Mouse (Mus musculus) megakaryocyte-erythroid progenitor cell, adult 5-6 weeks (primary cell): ENCODE results near the gene Trim80. TPM values are rescaled to one million over a fixed set of nuclear protein-coding genes. Genes with fewer than 3 reads are reported as not detected.
A peak's percentile ranks its signal among the peaks of the same experiment; 100 is the strongest.
"Not testable (repeated sequence)": the region's sequence is repeated elsewhere in the genome, so short reads cannot be mapped to it uniquely, and the experiment has no call there.

Source experiments
- ATAC-seq: replicated peaks from 2 replicates; pipeline ENCODE4 v1.8.0; 2016; ENCODE audit warnings: mild to moderate bottlenecking, inconsistent platforms; ENCODE audit not compliant: severe bottlenecking, poor library complexity, low FRiP score, low TSS enrichment
- total RNA-seq, 2 experiments: library from RNA; stranded (forward) in 1 of 2; stranded (reverse) in 1 of 2; fragments of 200-1000, 215-1000 nt in 1 of 2; fragments of >200 nt in 1 of 2; fragmentation: Nextera tagmentation in 1 of 2; gene quantifications; 2 replicates each; pipeline ENCODE4 v1.2.3; 2014 to 2017

Trim80 gene
- total RNA-seq, 2 experiments from 2014 or later: not detected

DNA sequence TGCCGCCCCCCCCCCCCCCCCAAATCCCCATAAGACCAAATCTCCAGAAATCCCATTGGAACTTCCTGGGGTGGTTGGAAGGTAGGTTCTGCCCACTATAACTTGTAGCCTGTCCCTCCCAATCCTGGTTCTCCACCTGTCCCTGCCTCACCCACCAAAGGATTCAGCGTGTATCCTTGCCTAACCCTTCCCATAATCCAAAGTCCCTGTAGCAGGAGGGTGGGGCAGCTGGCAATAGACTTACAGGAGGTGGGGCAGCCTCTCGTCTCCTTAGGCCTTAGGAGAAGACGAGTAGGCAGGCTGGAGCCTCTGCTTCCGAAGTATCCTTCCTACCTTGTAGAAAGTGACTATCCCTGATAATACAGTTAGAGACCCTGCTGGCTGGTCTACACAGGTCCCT, 15.8 kb downstream of the Trim80 start:
- ATAC-seq: no peak

DNA sequence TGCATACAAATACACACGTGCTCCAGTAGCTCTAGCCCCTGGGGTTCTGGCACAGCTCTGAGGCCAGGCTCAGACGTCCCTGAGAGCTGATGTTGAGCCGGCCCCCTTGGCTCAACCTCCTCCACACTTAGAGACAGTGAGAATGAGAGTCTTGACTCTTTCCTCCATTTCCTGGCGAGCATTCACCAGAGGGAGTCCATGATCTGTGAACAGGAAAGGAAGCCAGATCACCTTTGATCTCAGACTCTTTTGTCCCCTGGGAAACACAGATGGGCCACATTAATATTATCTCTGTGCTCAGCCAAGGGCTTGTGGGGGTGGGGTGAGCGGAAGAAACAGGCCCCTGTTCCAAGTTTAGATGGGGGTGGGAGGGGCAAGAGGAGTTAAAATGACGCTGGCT, 17.1 kb downstream of the Trim80 start:
- no peak for ATAC-seq

DNA sequence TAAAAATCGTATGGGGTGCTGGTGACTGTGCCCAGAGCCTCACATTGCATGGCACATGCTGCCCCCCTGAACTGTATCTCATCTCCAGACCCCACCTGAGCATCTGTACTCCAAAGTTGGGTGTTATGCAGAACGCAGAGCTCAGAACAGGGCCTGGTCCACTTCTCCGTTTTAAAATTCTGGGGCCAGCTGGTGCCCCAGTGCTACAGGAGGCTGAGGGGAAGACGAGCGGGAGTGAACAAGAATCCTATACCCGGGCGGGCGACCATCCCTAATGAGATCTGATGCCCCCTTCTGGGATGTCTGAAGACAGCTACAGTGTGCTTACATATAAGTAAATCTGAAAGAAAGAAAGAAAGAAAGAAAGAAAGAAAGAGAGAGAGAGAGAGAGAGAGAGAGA, 20.6 kb downstream of the Trim80 start:
- ATAC-seq: no peak

DNA sequence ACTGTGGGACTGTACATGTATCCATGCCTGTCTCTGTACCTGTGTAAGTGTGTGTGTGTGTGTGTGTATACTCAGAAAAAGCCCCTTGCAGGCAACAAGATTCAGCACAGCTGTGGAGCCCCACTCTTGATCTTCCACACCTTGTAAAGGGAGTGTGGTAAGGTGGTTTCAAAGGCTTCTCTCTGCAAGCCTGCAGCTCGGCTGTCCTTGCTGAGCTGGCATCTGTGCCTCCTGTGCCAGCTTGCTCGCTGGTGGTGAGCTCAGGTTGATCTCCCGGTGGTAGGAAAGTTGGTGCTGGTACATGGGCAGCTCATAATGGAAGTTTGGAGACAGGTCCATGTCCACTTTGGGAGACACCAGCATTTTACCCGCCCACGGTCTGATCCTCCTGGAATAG, 21.5 kb downstream of the Trim80 start:
- ATAC-seq: no peak

DNA sequence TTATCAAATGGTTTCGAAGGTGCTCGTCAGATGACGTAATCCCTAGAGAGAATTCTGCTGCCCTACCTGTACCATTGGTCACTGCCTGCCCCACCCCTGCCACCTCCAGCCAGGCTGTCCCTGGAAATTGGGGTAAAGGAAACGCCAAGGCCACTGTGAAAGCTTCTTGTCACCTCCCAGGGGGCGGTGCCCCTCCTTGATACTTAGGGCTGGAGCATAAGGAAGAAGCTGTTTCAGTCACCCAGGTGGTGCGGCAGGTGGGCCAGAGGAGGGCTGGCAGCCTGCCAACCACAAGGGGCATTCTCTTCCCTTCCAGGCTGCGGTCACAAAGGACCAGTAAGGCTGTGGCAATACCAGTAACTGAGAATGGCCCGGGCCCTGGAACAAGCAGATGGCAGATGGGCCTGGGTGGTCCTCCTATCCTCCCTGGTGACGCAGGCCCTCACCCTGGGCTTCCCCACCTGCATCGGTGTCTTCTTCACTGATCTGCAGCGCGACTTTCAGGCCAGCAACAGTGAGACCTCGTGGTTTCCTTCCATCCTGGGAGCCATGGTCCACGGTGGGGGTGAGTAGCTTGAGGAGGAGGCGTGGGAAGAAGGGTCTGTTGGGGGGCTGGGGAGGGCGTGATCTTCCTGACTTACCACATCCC, 22.0 kb downstream of the Trim80 start, which contains the start of gene Slc16a5:
Gene Slc16a5 (plus strand): TSS at position 232 of the 649 bp plus-strand sequence.
- ATAC-seq: no peak

DNA sequence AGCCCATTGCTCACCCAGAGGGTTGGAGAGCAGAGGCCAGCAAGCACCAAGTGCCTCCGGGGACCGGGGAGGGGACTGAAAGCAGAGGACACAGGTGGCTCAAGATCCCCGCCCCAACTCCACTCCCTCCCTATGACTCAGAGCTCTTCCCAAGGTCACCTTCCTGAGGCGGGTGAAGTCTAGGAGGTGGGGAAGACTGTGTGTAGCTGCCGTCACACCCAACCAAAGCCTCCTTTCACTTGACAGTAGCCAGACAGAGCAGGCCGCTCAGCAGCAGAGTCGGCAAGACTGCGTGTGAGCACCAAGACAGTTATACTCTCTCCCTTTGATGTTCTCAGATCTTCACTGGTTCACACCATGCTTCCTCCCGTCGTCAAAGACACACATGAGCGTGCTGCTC, 23.1 kb downstream of the Trim80 start:
- ATAC-seq: no peak

DNA sequence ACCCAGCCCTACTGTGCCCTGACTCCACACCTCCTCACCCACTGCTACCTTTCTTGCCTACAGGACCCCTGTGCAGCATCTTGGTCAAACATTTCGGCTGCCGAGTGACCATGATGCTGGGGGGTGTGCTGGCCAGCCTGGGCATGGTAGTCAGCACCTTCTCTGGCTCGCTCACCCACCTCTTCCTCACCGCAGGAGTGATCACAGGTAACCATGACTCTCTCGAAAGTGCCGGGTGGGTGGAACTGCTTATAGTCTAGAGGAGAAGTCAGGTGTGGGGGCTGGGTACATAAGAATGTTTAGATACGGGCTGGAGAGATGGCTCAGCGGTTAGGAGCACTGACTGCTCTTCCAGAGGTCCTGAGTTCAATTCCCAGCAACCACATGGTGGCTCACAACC, 24.5 kb downstream of the Trim80 start:
- ATAC-seq: no peak

DNA sequence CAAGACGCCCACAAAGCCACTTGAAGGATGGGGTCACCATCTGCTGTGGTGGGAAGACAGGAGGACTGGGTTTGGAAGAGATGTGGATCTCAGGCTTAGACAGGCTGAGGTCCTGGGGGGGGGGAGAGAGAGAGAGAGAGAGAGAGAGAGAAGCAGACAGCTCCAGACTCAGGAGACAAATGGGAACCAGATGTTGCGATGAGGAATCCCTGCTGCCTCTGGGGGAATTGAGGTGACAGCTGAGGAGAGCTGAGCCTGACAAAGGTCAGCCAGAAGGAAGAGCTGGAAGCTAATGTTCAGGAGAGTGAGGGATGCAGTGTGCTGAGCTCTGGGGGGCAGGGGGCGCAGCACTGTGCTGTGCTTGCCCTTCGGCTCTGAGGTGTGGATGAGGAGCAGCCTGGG, 26.9 kb downstream of the Trim80 start:
- no peak for ATAC-seq

DNA sequence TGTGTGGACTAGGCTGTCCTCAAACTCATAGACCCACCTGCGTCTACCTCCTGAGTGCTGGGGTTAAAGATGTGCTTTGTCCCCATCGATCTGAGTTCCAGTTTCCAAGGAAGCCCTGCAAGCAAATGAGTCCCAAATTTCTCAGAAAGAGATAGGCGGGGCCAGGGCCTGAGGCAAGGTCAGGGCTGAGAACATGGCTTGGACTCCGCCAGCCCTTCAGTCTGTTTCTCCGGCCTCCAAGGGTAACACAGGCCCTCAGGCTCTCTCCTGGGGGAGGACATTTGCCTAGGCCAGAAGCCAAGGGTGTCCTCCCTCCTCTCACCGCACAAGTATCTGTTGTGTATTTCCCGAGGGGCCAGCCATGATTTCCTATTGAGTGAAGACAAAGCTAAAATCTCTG, 31.8 kb downstream of the Trim80 start:
- ATAC-seq: no peak

DNA sequence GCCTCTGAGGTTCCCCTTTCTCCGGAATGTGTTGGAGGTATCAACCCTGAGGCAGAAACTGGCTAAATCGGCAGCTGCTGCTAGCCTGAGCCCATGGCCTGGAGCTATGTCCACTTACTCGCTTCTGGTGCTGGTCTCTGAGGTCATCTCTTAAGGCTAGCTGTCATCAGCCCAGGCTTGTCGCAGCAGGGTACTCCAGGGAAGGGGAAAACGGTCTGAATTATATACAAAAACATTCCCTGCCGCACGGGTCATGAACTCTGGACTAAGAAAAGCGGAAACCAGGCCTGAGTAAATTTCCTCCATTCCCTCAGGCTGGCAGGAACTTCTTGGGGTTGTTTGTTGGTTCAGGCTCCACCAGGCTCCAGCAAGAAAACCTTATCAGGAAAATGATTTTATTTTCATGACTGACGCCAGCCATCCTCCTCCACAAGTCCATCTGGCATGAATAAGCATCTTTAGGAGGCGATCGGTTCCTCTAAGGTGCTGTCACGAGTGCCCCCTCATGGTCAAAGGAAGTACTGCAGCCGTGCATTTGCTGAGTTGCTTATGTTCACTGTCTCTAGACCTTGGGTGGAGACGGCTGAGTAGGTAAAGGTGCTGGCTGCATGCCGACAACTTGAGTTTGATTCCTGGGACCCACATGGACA, 33.4 kb downstream of the Trim80 start:
- peak; percentile 62 for ATAC-seq

DNA sequence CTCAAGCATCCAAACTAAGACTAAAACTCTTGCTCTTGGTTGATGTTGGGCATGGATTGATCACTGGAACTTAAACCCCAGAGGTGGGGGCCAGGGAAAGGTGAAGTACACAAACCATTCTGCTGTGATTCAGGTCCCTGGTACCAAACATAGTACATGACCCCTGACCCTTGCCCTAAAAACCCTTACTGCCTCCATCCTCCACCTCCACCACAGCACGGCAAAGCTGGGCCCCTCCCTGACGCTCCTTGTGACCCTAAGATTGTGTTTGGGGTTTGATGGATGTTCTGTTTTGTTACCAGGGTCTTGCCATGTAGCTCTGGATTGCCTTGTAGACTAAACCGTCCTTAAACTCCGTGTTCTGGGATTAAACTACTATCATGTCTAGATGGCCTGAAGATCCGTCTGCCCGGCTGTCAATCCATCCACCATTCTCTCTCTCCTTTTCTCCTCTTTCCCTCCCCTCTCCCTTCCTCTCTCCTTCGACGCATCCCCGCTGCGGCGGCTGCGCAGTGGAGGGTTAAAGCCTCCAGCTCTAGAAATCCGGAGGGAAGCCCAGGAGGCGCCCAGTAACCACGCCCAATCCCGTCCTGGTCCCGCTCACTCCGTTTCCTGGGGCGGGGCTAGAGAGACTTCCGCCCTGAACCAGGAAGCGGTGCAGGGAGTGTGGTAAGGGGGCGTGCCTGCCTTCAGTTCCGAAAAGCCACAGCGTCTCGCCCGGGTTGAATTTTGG, 34.8 kb downstream of the Trim80 start, which contains the start of gene Armc7:
Gene Armc7 (plus strand): TSS at position 643 of the 733 bp plus-strand sequence.
- ATAC-seq: peak; percentile 93

DNA sequence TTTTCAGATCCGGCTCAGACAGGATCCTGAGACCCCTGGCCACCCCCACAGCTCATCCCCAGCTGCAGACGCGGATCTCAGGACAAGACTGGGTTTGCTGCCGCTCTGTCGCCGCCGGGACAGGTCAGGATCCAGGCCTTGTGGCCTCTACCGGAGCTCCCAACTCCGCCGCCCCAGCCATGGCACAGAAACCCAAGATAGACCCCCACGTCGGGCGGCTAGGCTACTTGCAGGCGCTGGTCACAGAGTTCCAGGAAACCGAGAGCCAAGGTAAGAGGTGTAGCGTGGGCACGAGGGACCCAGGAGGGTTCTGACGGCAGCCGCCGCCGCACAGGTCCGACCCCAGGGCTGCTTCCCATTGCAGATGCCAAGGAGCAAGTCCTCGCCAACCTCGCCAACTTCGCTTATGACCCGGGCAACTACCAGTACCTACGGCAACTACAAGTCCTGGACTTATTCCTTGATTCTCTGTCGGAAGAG, 35.5 kb downstream of the Trim80 start:
- ATAC-seq: peak; percentile 11; the same call in 1 of the 2 replicates

DNA sequence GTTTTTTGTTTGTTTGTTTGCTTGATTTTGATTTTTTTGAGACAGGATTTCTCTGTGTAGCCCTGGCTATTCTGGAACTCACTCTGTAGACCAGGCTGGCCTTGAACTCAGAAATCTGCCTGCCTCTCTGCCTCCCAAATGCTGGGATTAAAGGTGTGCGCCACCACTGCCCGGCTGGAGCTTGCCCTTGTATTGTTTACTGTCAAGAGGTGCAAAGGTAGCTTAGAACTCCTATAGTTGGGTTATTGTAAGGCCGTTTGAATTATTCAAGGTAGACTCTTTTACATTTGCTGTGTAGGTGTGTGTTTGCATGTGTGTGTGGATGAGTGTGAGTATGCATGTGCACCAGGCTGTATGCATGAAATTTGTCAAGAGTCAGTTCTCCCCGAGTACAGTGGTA, 36.3 kb downstream of the Trim80 start:
- ATAC-seq: not testable (repeated sequence)

DNA sequence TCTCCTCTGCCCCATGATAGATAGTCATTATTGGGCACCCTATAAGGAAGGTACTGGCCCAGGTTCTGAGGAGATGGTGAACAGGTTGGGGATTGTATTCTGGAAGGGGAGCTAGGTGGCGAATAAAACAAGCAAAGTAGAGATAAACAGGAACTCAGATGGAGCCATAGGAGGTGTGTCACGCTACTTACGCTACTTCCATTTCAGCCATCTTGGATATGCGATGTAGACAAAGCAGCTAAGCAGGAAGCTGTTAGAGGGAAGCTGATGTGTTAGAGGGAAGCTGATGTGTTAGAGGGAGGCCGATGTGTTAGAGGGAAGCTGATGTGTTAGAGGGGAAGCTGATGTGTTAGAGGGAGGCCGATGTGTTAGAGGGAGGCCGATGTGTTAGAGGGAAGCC, 37.0 kb downstream of the Trim80 start:
- ATAC-seq: not testable (repeated sequence)

DNA sequence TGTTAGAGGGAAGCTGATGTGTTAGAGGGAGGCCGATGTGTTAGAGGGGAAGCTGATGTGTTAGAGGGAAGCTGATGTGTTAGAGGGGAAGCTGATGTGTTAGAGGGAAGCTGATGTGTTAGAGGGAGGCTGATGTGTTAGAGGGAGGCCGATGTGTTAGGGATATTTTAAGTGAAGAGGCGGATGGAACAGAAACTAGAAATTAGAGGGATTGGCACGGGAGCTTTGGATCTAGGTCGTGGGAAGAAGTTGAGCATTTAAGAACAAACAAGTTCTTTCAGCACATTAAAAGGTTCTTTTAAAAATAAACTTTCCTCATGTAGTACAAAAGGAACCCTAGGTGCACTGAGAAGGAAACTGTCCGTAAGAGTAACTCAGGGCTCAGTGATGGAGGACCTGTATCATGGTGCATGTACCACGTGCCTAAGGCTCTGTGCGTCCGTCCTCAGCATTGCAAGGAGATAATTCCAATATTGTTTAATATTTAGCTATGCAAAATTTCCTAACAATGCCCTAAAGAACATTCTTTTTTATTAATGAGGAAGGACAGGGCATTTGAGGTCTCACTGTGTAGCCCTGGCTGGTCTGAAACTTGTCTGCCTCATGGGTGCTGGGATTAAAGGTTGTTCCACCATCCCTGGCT, 38.1 kb downstream of the Trim80 start:
- ATAC-seq: no peak

DNA sequence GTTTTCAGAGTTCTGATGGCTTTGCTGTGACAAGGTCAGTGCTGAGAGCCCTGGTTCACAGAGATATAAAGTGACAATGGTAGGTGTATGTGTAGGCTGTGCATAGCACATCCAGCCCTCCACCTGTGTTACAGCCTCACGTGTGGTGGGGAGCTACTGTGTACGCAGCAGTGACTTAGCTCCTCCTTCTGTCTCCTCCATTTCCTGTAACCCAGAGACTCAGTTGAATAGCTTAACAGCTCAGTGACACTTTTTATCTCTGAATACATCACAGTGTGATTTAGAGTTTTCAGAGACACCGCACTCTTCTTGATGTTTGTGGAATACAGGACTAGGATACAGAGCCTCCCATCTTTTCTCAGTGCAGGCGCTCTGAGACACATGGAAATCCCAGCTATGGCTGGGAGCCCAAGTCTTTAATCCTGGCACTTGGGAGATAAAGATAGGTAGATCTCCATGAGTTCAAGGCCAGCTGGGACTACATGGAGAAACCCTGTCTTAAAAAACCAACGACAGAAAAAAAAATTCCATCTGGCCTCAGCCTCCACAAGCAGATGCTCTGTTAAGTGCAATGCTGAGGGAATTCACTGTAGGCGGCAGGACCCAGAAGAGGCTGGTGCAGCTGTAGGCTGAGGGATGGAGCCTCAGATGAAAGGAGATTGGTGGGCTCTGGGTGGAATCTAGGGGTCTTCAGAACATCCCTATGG, 41.4 kb downstream of the Trim80 start:
- no peak for ATAC-seq

DNA sequence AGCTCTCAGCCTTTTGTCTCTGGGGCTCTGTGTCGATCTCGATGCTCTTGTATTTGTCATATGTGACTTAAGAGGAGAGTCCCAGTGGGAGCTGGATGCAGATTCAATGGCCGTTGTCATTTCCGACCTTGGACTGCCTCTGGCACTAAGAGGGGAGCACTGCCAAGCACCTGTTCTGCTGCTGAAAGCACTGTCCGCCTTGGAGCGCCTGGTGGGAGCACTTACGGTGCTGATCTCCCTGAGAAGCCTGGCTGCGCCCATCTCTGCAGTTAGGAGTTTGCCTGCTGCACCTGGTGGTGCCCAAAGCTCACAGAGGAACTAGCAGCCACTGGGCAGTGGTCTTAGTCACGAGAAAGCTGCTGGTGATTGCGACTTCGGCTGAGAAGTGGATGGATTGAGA, 42.9 kb downstream of the Trim80 start:
- ATAC-seq: no peak

DNA sequence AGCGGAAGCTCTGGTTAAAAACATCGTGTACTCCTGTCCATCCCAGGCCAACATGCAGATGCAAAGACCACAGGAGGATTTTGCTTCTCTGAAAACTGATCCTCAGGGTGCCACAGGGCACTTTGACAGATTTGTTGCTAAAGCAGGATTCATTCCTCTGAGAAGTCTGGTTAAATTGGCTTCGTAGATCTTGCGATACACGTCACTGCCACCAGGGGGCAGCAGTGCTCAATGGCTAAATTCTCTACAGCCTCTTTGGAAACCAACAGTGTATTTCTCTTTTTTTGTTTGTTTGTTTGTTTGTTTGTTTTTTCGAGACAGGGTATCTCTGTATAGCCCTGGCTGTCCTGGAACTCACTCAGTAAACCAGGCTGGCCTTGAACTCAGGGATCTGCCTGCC, 43.4 kb downstream of the Trim80 start:
- ATAC-seq: peak; percentile 60; the same call in 1 of the 2 replicates

DNA sequence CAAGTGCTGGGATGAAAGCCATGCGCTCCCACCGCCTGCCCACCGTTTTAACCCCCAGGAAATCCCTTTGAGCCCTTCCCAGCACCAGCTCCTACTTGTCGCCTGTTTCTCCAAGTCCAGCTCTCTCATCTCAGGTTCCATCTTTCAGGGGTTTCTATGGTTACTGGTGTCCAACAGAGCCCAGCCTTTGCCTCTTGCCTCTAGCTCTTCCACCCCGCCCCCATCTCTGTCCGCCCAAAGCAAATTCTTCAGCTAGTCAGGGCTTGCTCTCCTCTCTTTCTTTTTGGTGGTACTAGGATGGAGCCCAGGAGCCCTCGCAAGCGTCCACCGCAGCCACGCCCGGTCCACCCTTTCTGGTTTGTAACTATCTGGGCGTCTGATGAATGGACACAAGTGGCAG, 44.8 kb downstream of the Trim80 start:
- ATAC-seq: no peak
